Mouse (Mus musculus): ENCODE measurements around the gene Epx. TPM values are rescaled to one million over a fixed set of nuclear protein-coding genes. Genes with fewer than 3 reads are reported as not detected.

Epx gene
- total RNA-seq, 2 experiments from 2014 or later: not detected

GRCm38 (mm10) chr11:87846968-87847600 lies 28.3 kb downstream of the Epx start:
- intact Hi-C loops (cut with DNase I): no loop called here
- no peak for DNase-seq

- DNase-seq: no peak
- intact Hi-C loops (cut with DNase I): no loop called here
Observed at GRCm38 (mm10) chr11:87841436-87841835, 33.9 kb downstream of the Epx start.

- intact Hi-C loops (cut with DNase I): no loop called here
- DNase-seq: no peak
Observed at GRCm38 (mm10) chr11:87840676-87841075, 34.7 kb downstream of the Epx start.

- DNase-seq: no peak
- intact Hi-C loops (cut with DNase I): no loop called here
Observed at GRCm38 (mm10) chr11:87828239-87828900, 47.0 kb downstream of the Epx start, which contains the start of gene Lpo. TSS of gene Lpo (minus strand) at chr11:87828289.

- DNase-seq: no peak
- intact Hi-C loops (cut with DNase I): no loop called here
Observed at GRCm38 (mm10) chr11:87821502-87821901, 53.8 kb downstream of the Epx start.

GRCm38 (mm10) chr11:87817443-87817773 lies 57.9 kb downstream of the Epx start:
- no peak for DNase-seq
- intact Hi-C loops (cut with DNase I): loop anchor here (1.0 kb wide), 1 partner anchor 155 kb away; the partner anchor contains the start of gene Rnf43

GRCm38 (mm10) chr11:87816707-87817442 lies 58.5 kb downstream of the Epx start:
- intact Hi-C loops (cut with DNase I): loop anchor here (1.0 kb wide), 1 partner anchor 155 kb away; the partner anchor contains the start of gene Rnf43
- DNase-seq: peak; percentile 31 to 51

- intact Hi-C loops (cut with DNase I): no loop called here
Observed at GRCm38 (mm10) chr11:87814831-87815230, 60.5 kb downstream of the Epx start.

More at GRCm38 (mm10) chr11:87814831-87815230, 60.5 kb downstream of the Epx start:
- no peak for DNase-seq

Other genes with a start within 250 kb of the Epx start
- gene Rnf43, start 212.8 kb downstream of the Epx start, total RNA-seq (2021): under 1 TPM; 0.39 to 0.67 TPM
- 10 to 100 TPM; 47.8 to 51.1 TPM for gene Supt4a, start 138.0 kb downstream of the Epx start, total RNA-seq (2021)
- under 1 TPM; 0.17 to 0.19 TPM for gene Tspoap1, start 115.0 kb downstream of the Epx start, total RNA-seq (2021)
- under 1 TPM in 1 of 2 experiments, not detected in 1; 0.61 TPM for gene Mpo, start 82.0 kb downstream of the Epx start, total RNA-seq (2021)
- under 1 TPM in 1 of 2 experiments, not detected in 1; 0.22 TPM for gene Lpo, start 47.2 kb downstream of the Epx start, total RNA-seq (2021)
- gene Mks1, start 22.3 kb downstream of the Epx start, total RNA-seq (2021): 1 to 10 TPM; 2.1 to 2.9 TPM
- gene Olfr462, start 16.7 kb upstream of the Epx start, total RNA-seq (2021): not detected
- gene Olfr463, start 21.9 kb upstream of the Epx start, total RNA-seq (2021): not detected
- gene Olfr464, start 45.4 kb upstream of the Epx start, total RNA-seq (2021): not detected
- 100 to 1,000 TPM; 301 to 315 TPM for gene Dynll2, start 112.0 kb upstream of the Epx start, total RNA-seq (2021)
- 100 to 1,000 TPM; 118 to 131 TPM for gene Srsf1, start 171.8 kb upstream of the Epx start, total RNA-seq (2021)
- 10 to 100 TPM; 41.5 to 41.9 TPM for gene Vezf1, start 192.7 kb upstream of the Epx start, total RNA-seq (2021)
- 10 to 100 TPM; 47.9 to 55.6 TPM for gene Cuedc1, start 222.5 kb upstream of the Epx start, total RNA-seq (2021)

Data from heart, postnatal 14 days (tissue).